Mouse (Mus musculus): ENCODE measurements around the gene Gm49383. TPM values are rescaled to one million over a fixed set of nuclear protein-coding genes. Genes with fewer than 3 reads are reported as not detected.

Gene Gm49383
- total RNA-seq (2021), result 1 to 10 TPM; 3.4 to 7.7 TPM

DNA sequence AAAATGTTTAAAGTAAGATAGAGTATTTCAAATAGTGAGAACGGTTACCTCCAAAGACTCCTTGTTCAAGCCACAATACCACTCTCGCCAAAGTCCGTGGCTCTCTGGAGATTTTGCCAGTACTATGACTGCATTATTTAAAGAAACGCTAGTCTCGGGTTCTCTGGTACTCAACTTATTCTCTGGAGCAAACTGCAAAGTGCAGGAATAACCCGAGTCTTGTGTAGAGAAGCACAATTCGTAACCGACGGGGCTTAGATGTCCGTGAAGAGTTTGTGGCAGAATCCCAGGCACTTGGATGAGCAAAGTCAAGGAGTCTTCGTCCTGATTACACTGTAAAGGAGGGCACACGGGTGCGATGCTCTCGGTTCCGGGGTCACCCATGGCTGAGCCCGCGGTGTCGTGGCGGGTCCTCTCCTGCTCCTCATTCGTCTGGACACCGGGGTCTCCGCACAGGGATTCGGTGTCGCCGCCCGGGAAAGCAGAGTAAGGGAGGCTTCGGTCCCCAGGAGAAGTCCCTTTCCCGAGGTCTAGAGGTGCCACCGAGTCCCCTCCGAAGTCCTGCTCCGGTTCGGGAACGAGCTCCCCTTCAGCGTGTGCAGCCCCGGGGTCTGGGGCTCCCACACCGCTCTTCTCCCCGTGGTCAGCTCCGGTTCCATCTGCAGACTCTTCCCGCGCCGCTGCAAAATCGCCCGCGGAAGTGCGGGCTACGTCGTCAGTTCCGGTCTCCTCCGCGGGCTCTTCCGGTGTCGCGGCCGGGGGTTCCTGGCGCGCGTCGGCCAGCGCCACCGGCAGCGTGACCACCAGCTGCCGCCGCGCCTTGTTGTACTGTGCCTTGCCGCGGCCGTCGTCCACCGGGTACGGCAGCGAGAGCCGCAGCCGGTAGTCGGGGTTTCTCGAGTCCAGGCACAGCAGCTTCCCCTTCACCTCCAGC lies at the start of gene Gm49383:
TSS of gene Gm49383 (minus strand) at position 661 of the 934 bp plus-strand sequence.
- DNase-seq (ENCODE audit: extremely low spot score in 1 of 2, low spot score in 1 of 2), result peak in 1 of 2 experiments; percentile 55

DNA sequence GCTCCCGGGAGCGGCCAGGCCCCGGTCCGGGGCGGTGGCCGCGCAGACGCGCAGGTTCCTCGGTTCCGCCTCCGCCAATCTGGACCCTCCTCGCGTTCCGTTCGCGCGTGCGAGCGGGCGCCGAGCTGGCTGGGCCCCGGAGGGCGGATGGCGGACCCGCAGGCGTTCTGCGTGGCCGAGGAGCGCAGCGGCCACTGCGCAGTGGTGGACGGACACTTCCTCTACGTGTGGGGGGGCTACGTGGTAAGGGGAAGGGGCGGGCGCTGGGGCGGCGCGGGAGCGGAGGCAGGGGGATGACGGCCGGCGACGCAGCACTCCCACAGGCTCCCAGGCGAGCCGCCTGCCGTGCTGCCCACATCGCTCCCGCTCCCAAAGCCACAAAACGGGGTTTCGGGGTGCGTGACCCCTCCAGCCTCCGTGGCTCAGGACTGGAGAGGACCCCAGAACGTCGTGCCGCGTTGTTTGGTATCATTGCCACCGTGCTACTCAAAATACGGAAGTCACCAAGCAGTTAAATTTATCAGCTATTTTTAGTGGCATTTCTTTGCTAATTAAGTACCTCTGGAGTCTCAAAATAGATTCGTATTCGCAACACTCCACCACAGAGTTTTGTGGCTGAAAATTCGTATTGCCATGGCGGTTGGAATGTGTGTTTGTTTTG lies 45.0 kb upstream of the Gm49383 start:
- DNase-seq (ENCODE audit: extremely low spot score in 1 of 2, low spot score in 1 of 2), result peak; percentile 59 to 76

DNA sequence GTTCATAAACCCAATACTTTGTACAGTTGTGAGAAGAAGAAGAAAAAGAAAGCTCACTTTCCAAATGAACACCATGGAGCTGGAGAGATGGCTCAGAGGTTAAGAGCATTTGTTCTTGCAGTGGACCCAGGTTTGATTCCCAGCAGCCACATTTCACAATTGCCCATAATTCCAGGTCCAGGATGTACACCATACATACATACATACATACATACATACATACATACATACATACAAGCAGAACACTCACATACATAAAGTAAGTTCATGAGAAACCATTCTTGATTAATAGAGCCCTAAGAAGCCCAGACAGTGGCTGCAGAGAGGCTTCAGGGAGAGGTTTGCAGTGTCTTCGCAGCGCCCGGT lies 44.5 kb upstream of the Gm49383 start:
- no peak for DNase-seq (ENCODE audit: extremely low spot score in 1 of 2, low spot score in 1 of 2)

DNA sequence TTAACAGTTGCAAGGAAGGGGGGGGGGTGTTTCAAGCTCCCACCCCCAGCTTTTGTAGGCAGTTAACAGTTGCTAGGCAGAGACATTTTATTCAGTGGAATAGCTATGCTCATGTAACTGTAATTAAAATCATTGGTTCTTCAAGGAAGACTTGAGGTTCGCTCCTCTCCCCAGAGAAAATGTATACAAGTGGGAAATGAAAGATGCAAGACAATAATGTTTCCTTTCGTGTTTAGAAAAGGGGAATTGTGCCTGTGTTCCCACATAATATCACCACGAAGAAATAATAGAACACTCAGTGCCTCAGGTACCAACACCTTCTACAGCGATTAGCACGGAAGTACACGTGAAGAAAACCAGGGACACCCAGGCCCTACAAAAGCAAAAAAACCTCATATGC lies 44.0 kb upstream of the Gm49383 start, which contains the start of gene Klhdc1:
TSS of gene Klhdc1 (plus strand) at position 301 of the 400 bp plus-strand sequence.
- DNase-seq (ENCODE audit: extremely low spot score in 1 of 2, low spot score in 1 of 2), result no peak

DNA sequence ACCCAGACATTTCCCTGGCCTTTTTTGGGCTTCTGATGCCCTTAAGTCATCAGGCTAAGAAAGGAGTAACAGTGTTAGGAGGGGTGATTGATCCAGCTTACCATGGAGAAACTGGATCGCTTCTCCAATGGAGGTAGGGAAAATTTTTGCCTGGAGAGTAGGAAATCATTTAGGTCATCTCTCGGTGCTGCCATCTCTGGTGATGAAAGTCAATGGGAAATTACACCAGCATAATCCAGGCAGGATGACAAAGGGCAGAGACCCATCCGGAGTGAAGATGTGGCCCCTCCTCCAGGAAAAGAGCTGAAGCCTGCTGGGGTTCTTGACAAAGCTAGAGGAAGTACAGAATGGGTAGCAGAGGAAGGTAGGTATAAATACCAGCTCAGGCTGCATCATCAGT lies 41.4 kb upstream of the Gm49383 start:
- no peak for DNase-seq (ENCODE audit: extremely low spot score in 1 of 2, low spot score in 1 of 2)

DNA sequence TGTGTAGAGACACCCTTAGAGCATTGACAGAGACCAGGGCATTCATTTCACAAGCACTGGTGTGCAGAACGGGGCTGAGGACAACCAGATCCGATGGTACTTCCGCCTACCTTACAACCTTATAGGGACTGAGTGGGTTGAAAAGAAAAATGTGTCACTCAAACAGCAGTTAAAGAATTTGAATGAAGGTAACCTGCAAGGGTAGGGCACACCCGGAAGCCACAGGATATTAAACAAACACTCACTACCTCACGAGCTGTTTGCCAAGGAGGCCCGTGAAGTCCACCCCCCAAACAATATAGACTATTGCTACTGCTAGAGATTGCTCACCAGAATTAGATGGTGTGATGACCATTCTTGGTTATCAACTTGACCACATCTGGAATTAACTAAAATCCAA lies 38.9 kb upstream of the Gm49383 start:
- DNase-seq (ENCODE audit: extremely low spot score in 1 of 2, low spot score in 1 of 2), result no peak

DNA sequence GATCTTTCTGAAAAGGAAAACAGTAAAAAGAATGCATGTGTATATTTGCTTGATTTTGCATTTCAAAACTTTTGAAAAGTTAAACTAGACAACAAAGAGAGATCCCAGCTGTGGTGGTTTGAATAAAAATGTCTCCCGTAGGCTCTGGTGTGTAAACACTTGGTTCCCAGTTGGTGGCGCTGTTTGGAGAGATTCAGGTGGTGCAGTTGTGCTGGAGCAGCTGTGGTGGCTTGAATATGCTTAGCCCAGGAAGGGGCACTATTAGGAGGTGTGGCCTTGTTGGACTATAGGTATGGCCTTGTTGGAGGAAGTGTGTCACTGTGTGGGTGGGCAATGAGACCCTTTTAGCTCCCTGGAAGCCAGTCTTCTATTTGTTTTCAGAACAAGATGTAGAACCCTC lies 32.3 kb upstream of the Gm49383 start:
- DNase-seq (ENCODE audit: extremely low spot score in 1 of 2, low spot score in 1 of 2), result no peak

DNA sequence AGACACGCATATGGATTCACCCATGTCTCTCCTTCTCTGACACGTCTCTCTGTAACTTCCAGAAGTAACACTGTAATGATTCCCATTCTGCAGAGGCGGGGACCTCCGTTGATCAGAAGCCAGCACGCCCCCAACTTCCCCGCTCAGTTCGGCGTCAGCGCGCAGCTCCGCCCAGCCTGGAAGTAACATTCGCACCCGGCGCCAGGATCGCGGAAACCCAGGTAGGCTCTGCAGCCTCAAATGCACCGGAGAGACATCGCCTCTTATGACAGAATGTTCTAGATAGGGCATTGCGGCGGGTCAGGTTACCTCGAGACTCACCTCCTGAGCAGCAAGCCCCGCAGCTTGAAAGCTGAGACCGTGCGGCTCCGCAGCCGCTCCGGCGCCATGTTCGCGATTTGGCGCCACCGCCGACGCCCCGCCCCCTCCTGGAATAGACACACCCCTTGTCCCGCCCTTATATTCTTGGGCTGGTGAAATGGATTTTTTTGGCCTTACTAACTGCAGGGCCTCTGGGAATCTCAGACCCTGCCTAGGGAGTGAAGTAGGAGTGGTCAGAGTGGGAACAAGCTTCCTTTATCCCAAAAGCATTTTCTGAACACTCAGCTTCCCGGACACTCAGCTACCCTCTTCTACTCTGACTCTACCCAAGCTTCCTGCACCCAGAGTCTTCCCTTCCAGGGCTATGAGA lies 31.0 kb upstream of the Gm49383 start, which contains the start of gene Pole2:
TSS of gene Pole2 (minus strand) at position 420 of the 691 bp plus-strand sequence.
- DNase-seq (ENCODE audit: extremely low spot score in 1 of 2, low spot score in 1 of 2), result peak; percentile 78 to 81

DNA sequence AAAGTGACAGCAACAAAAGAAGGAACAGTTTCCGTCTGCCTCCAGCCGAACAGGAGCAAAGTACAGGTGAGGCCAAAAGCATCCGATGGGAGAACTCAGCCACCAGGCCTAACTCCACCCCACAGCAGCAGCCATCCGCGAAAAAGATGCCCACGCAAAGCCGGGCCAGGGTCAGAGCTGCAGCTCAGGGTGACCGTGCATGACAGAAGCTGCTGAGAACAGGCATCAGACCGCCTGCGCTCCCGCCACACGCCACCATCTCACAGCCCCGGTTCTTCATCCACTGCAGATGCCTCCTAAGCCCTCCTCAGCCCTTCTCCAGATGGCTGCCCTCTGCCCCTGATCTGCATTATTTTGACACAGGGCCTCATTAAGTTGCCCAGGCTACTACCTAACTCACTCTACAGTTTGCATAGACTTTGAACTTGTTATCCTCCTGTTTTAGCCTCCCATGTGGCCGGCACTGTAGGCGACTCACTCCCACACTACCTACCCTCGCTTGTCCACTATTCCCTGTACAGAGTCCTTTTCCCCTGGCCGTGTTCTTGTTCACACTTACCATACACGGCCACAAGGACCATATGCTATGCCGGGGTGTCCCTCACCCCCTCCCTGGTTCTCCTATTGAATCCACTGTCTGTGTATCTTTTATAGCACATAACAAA lies 23.8 kb upstream of the Gm49383 start:
- DNase-seq (ENCODE audit: extremely low spot score in 1 of 2, low spot score in 1 of 2), result no peak

DNA sequence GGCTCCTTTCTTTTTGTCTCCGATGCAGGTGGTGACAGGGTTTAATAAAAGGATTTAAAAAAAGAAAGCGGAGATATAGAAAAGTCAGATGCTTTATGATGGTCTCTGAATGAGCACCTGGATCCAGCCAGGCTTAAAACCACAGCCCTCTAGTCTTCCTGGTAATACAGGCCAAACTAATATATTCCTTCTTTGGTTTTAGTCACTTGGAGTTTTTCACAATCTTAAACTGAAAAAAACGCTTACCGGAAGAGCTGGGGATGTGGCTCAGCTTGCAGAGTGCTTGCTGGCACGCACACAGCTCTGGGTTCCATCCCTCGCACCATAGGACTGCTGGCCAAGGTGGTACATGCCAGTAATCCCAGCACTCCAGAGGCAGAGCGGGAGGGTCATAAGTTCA lies 19.7 kb upstream of the Gm49383 start:
- no peak for DNase-seq (ENCODE audit: extremely low spot score in 1 of 2, low spot score in 1 of 2)

DNA sequence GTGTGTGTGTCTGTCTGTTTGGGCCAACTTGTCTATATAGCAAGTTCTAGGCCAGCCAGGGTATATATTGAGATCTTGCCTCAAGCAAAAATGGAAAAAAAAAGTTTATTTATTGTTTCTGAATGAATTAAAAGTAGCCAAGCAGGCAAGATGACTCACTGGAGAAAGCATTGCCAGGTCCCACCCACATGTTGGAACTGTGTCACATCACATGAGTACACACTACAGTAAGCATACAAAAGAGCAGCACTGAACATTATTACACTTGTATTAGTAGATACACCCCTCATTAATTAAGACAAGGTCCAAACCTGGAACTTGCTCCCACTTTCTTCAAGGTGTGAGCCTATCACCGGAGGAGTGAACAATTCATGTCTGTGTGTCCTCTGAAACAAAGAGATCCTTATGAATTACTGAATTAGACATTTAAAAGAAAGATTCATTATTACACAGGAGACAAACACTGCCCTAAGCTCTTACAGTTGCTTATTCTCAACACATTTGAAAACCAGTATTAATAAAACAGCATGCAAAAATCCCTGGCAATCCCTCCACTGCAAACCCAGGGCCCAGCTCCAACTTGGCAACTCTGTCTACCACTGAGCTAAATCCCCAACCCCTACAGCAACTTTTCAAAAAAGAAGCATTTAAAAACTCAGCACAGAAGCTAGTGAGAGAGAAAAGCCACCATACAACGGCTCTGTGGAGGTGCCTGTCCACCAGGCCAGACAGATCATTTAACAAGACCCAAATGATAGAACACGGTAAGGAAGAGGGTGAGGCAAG lies 18.3 kb upstream of the Gm49383 start:
- DNase-seq (ENCODE audit: extremely low spot score in 1 of 2, low spot score in 1 of 2), result peak; percentile 19 to 54

DNA sequence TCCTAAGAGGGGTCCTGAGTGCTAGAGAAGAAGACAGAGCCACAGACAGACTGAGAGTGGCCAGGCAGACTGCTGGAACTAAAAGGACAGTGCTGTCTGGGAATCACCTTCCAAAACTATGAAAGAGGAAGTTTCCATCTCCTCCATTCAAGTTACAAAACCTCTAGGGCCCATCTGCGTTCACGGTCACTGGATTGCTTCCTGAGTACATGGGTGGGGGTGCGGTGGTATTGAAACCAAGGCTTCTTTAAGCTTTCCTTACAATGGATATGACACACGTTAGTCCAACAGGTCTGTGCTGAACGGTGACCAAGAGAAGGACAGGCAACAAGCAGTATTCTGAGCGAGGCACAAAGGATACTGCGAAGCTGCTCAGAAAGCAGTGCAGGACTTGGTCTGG lies 17.5 kb upstream of the Gm49383 start:
- DNase-seq (ENCODE audit: extremely low spot score in 1 of 2, low spot score in 1 of 2), result no peak

DNA sequence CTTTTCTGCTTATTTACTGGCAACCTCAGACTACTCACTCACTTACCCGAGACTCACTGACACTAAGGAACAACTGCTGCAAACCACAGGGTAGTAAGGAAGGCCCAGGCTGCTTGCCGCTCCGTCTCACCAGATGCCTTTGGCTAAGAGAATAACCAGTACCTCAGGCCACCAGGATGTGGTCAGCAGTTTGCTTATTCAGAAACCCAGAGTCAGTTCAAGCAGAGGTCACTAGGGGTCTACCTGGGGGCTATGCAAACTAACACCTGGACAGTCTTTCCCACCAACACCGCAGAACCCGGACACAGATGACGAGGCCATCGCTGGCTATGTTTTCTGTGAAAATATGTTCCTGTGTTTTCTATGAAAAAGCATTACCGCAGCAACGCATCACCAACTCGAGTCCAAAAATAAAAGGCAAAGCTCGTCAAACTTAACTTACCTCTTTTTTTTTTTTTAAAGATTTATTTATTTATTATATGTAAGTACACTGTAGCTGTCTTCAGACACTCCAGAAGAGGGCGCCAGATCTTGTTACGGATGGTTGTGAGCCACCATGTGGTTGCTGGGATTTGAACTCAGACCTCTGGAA lies 16.4 kb upstream of the Gm49383 start:
- DNase-seq (ENCODE audit: extremely low spot score in 1 of 2, low spot score in 1 of 2), result no peak

DNA sequence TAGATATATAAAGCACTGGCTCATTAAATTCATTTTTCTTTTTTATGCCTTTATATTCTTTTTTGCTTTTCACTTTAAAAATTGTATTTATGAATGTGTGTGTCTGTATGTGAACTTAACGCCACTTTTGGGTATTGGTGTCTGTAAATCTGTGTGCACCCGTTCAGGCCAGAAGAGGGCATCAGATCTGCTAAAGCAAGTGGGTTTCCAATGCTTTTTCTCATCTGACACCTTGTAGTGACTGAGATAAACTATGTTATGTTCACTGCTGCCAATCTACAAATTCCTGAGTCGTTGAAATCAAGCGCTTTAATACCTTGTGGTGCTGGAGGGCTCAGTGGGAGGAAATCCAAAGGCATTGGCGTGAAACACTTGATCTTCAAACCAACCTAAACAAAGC lies 14.2 kb upstream of the Gm49383 start:
- no peak for DNase-seq (ENCODE audit: extremely low spot score in 1 of 2, low spot score in 1 of 2)

DNA sequence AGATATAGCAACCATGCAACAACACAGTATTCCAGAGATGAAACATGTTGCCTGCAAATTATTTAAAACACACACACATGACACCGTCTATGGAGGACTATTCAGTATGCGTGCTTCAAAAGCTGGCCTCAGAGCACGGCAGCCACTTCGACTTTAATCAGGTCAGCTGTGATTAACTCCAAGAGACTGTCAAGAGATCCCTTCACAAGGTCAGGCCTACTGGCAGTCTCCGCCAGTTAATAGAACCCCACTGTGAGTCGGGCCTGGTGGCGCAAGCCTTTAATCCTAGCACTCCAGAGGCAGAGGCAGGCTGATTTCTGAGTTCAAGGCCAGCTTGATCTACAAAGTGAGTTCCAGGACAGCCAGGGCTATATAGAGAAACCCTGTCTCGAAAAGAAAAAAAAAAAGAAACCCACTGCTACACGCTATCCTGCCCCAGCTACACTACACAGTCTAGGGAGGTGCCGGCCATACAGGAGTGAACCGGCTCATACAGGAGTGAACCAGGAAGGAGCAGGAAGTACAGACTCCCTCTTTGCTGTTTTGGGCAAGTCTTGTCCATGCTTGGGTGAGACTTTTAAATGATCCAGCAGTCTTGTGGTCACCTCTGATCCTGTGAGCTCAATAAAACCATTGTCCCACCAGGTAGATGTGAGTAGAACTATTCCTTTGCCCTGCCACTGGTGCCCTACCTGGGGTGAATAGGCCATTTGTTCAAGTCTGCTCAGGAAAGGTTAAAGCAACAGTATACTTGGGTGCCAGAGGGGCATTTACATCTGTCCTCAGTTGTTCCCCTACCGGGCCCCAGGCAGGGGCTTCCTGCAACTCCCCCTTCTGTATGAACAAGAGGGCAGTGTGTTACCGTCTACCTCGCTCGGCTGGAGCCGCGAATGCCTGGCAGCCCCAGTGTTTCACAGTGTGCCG lies 13.4 kb upstream of the Gm49383 start:
- DNase-seq (ENCODE audit: extremely low spot score in 1 of 2, low spot score in 1 of 2), result no peak

DNA sequence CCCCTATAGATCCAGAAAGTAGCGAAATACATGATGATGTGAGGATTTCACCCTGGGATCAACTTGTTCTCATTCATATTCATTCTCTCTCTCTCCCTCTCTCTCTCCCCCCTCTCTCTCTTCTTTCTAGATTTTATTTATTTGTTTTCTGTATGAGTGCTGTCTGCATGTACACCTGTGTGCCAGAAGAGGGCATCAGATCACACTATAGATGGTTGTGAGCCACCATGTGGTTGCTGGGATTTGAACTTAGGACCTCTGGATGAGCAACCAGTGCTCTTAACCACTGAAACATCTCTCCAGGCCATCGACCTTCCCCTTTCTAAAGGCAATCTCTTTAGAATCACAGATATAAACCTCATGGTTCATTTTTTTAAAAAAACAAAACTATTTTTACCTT lies 11.6 kb upstream of the Gm49383 start:
- DNase-seq (ENCODE audit: extremely low spot score in 1 of 2, low spot score in 1 of 2), result no peak

DNA sequence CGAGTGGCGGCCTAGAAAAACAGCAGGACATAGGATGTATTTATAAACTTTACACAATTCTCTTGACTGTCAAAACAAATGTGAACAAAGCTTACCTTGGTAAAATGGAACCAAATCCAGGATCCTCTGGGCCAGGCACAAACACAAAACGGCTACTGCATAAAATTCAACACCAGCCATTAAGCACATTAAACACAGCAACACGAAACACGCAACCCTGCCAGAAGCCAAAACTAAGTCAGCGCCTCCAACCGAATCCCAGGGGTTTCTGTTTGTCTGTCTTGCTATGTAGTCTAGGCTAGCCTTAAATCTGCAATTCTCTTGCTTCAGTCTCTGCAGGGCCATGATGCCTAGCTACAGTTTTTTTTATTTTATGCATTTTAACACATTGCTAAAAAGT lies 11.0 kb upstream of the Gm49383 start:
- no peak for DNase-seq (ENCODE audit: extremely low spot score in 1 of 2, low spot score in 1 of 2)

DNA sequence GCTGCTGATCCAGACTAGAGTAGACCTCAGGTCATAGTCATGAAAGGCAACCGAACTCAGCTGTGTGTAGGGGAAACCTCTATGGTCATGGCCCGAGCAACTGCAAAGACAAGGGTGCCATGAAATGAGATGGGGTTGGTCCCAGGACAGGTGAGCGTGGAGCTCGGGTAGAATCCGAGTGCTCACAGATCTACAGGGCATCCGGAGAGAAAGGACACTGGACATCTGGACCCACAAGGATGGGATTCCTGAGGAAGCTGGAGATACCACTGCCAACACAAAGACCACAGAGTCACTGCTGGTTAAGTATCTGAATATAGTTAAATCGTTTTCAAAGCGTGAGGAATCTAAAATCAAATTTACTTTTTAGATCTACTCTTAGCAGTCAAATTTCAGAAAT lies 10.5 kb upstream of the Gm49383 start:
- DNase-seq (ENCODE audit: extremely low spot score in 1 of 2, low spot score in 1 of 2), result no peak
